Mouse (Mus musculus) urinary bladder, adult 18-20 months (tissue): ENCODE results near the gene H2al1b.
"Not testable (repeated sequence)": the region's sequence is repeated elsewhere in the genome, so short reads cannot be mapped to it uniquely, and the experiment has no call there.

ENCODE experiments used
- DNase-seq, 2 experiments: peaks; one replicate each; pipeline ENCODE4 v3.0.0; 2022; ENCODE audit warnings: low spot score in 2 of 2, mixed read lengths in 2 of 2

H2al1b gene

GRCm38 (mm10) chrX:11302132-11302531 is at the start of gene H2al1b:
Gene H2al1b (plus strand): TSS chrX:11302432.
- DNase-seq, result not testable (repeated sequence)

- no peak for DNase-seq
Observed at GRCm38 (mm10) chrX:11254062-11254461, 48.2 kb upstream of the H2al1b start.

GRCm38 (mm10) chrX:11254521-11255207 is 47.6 kb upstream of the H2al1b start:
- no peak for DNase-seq

- no peak for DNase-seq
Observed at GRCm38 (mm10) chrX:11255564-11256360, 46.5 kb upstream of the H2al1b start.

GRCm38 (mm10) chrX:11264918-11265317 is 37.3 kb upstream of the H2al1b start:
- no peak for DNase-seq

- DNase-seq, result no peak
Observed at GRCm38 (mm10) chrX:11267791-11268190, 34.4 kb upstream of the H2al1b start.

- no peak for DNase-seq
Observed at GRCm38 (mm10) chrX:11269074-11269473, 33.2 kb upstream of the H2al1b start.

GRCm38 (mm10) chrX:11273190-11273589 is 29.0 kb upstream of the H2al1b start:
- no peak for DNase-seq

- DNase-seq, result no peak
Observed at GRCm38 (mm10) chrX:11277083-11277482, 25.1 kb upstream of the H2al1b start.

GRCm38 (mm10) chrX:11280741-11281140 is 21.5 kb upstream of the H2al1b start:
- DNase-seq, result no peak

- no peak for DNase-seq
Observed at GRCm38 (mm10) chrX:11288306-11288882, 13.8 kb upstream of the H2al1b start.

- DNase-seq, result no peak
Observed at GRCm38 (mm10) chrX:11289244-11289643, 13.0 kb upstream of the H2al1b start.

- DNase-seq, result not testable (repeated sequence)
Observed at GRCm38 (mm10) chrX:11298957-11299356, 3.3 kb upstream of the H2al1b start, which contains the start of gene H2al1a. Gene H2al1a (plus strand): TSS chrX:11299257.

GRCm38 (mm10) chrX:11305355-11305754 is 3.1 kb downstream of the H2al1b start, which contains the start of gene H2al1c:
Gene H2al1c (plus strand): TSS chrX:11305655.
- not testable (repeated sequence) for DNase-seq

- not testable (repeated sequence) for DNase-seq
Observed at GRCm38 (mm10) chrX:11308524-11308923, 6.3 kb downstream of the H2al1b start, which contains the start of gene H2al1d. Gene H2al1d (plus strand): TSS chrX:11308824.

- not testable (repeated sequence) for DNase-seq
Observed at GRCm38 (mm10) chrX:11311634-11312033, 9.4 kb downstream of the H2al1b start, which contains the start of gene H2al1e. Gene H2al1e (plus strand): TSS chrX:11311934.

GRCm38 (mm10) chrX:11314858-11315257 is 12.6 kb downstream of the H2al1b start, which contains the start of gene H2al1f:
Gene H2al1f (plus strand): TSS chrX:11315158.
- not testable (repeated sequence) for DNase-seq

GRCm38 (mm10) chrX:11317956-11318355 is 15.7 kb downstream of the H2al1b start, which contains the start of gene H2al1g:
Gene H2al1g (plus strand): TSS chrX:11318256.
- not testable (repeated sequence) for DNase-seq

- not testable (repeated sequence) for DNase-seq
Observed at GRCm38 (mm10) chrX:11321192-11321591, 19.0 kb downstream of the H2al1b start, which contains the start of gene H2al1h. Gene H2al1h (plus strand): TSS chrX:11321492.

GRCm38 (mm10) chrX:11324359-11324758 is 22.1 kb downstream of the H2al1b start, which contains the start of gene H2al1i:
Gene H2al1i (plus strand): TSS chrX:11324659.
- not testable (repeated sequence) for DNase-seq

- DNase-seq, result not testable (repeated sequence)
Observed at GRCm38 (mm10) chrX:11327522-11327921, 25.3 kb downstream of the H2al1b start, which contains the start of gene H2al1j. Gene H2al1j (plus strand): TSS chrX:11327822.

GRCm38 (mm10) chrX:11345762-11346161 is 43.5 kb downstream of the H2al1b start:
- no peak for DNase-seq
